Comparison of ENCODE assay signal across 28 mouse cellular contexts in genomic region chr8:103399466-103399865, GRCm38 (mm10).
DNase-seq lines count a peak whose midpoint lies in the region; ATAC-seq and TF ChIP-seq lines count a peak whose summit lies in the region.
"Had no signal": no experiment of that assay in that cellular context is flagged by ENCODE, and none has a peak within 500 bp of the region (broad histone marks: within the 10 kb centered on the region; RNA-seq: fewer than 3 reads in every experiment).

No protein-coding gene starts in this region.

- intact Hi-C loops in heart, adult 2 months (cut with DNase I) = no loop called here

- in situ Hi-C loops in ES-E14 (cut with MboI; ENCODE audit: low sequenced_read_pairs in 2 of 2, unreplicated experiment in 2 of 2) = no loop called here

- no peaks in the 10 kb centered on the region for H3K27me3 ChIP-seq in heart, adult 2 months (ENCODE audit: control insufficient read depth, insufficient read depth, low read length)
- no peaks in the 10 kb centered on the region for H3K27me3 ChIP-seq in lung, postnatal 0 days (replicated peaks; ENCODE audit: insufficient read depth, low read length)
- no peaks in the 10 kb centered on the region for H3K27me3 ChIP-seq in neural tube, embryonic 15.5 days (replicated peaks)
- H3K27me3 ChIP-seq: embryonic facial prominence, embryonic 13.5 days; heart, embryonic 12.5 days; megakaryocyte, embryonic 14.5 days; midbrain, embryonic 15.5 days; Patski; stomach, embryonic 15.5 days had no signal

- H3K4me3 ChIP-seq in heart, adult 2 months = no peak overlapping the region
- no peak overlapping the region for H3K4me3 ChIP-seq in lung, postnatal 0 days (ENCODE audit: low read depth, low read length)
- H3K4me3 ChIP-seq in lung, adult 2 months (replicated peaks; ENCODE audit: extremely low read depth, low read depth, low read length) = no peak overlapping the region
- no peak overlapping the region for H3K4me3 ChIP-seq in ES-E14 (ENCODE audit: insufficient read depth in 1 of 2, low read depth in 1 of 2, low read length in 2 of 2, poor library complexity in 1 of 2, severe bottlenecking in 1 of 2)
- H3K4me3 ChIP-seq in neural tube, embryonic 15.5 days (replicated peaks) = no peak overlapping the region
- H3K4me3 ChIP-seq: embryonic facial prominence, embryonic 13.5 days; erythroblast, embryonic 14.5 days; forebrain, embryonic 12.5 days; heart, embryonic 12.5 days; hindbrain, embryonic 10.5 days; megakaryocyte, embryonic 14.5 days; midbrain, embryonic 15.5 days; stomach, embryonic 15.5 days had no signal

- TF ChIP-seq POLR2A in heart, adult 2 months (IDR thresholded peaks at IDR 0.05; ENCODE audit: insufficient read depth, low read depth, low read length) = no peak
- no peak for TF ChIP-seq POLR2A in lung, adult 2 months (IDR thresholded peaks at IDR 0.05; ENCODE audit: borderline replicate concordance, extremely low read depth, low read depth, low read length)

- no peaks in the 10 kb centered on the region for H3K4me1 ChIP-seq in heart, adult 2 months (ENCODE audit: control insufficient read depth, insufficient read depth, low read length)
- no peaks in the 10 kb centered on the region for H3K4me1 ChIP-seq in lung, postnatal 0 days (ENCODE audit: insufficient read depth, low read depth, low read length)
- H3K4me1 ChIP-seq in lung, adult 2 months (ENCODE audit: control insufficient read depth, insufficient read depth, low read length) = no peaks in the 10 kb centered on the region
- H3K4me1 ChIP-seq in ES-E14 (ENCODE audit: control insufficient read depth in 2 of 2, insufficient read depth in 2 of 2, low read length in 2 of 2, poor library complexity in 1 of 2) = no peaks in the 10 kb centered on the region
- H3K4me1 ChIP-seq in neural tube, embryonic 15.5 days = no peaks in the 10 kb centered on the region
- H3K4me1 ChIP-seq: heart, embryonic 12.5 days; megakaryocyte, embryonic 14.5 days; stomach, embryonic 15.5 days had no signal

- H3K27ac ChIP-seq in heart, adult 2 months = no peak overlapping the region
- H3K27ac ChIP-seq in lung, postnatal 0 days (ENCODE audit: low read length) = no peak overlapping the region
- H3K27ac ChIP-seq in ES-E14 (ENCODE audit: insufficient read depth, low read depth, low read length, poor library complexity, severe bottlenecking) = no peak overlapping the region
- H3K27ac ChIP-seq in neural tube, embryonic 15.5 days (replicated peaks) = no peak overlapping the region
- H3K27ac ChIP-seq: forebrain, embryonic 12.5 days; hindbrain, embryonic 10.5 days; hindbrain, postnatal 0 days; midbrain, embryonic 15.5 days; stomach, embryonic 15.5 days had no signal

- no peak overlapping the region for H3K9ac ChIP-seq in heart, adult 2 months (ENCODE audit: low read depth, low read length)
- no peak overlapping the region for H3K9ac ChIP-seq in lung, postnatal 0 days (replicated peaks; ENCODE audit: low read depth)
- H3K9ac ChIP-seq in ES-E14 (ENCODE audit: insufficient read depth, low read depth, low read length, poor library complexity, severe bottlenecking) = no peak overlapping the region
- no peak overlapping the region for H3K9ac ChIP-seq in neural tube, embryonic 15.5 days (replicated peaks)
- H3K9ac ChIP-seq: embryonic facial prominence, embryonic 13.5 days; forebrain, embryonic 12.5 days; heart, embryonic 12.5 days; midbrain, embryonic 15.5 days; stomach, embryonic 15.5 days had no signal

- H3K79me2 ChIP-seq in heart, adult 2 months (replicated peaks; ENCODE audit: control insufficient read depth, insufficient read depth, low read length) = no peaks in the 10 kb centered on the region

- H3K36me3 ChIP-seq in heart, adult 2 months (ENCODE audit: control insufficient read depth, insufficient read depth, low read length) = no peaks in the 10 kb centered on the region
- H3K36me3 ChIP-seq in lung, postnatal 0 days (ENCODE audit: insufficient read depth, low read length) = no peaks in the 10 kb centered on the region
- H3K36me3 ChIP-seq in ES-E14 (ENCODE audit: control insufficient read depth, insufficient read depth, low read length, poor library complexity, severe bottlenecking) = no peaks in the 10 kb centered on the region
- H3K36me3 ChIP-seq in neural tube, embryonic 15.5 days = no peaks in the 10 kb centered on the region
- H3K36me3 ChIP-seq: embryonic facial prominence, embryonic 13.5 days; forebrain, embryonic 12.5 days; heart, embryonic 12.5 days; hindbrain, embryonic 10.5 days; midbrain, embryonic 15.5 days; stomach, embryonic 15.5 days had no signal

- H3K9me3 ChIP-seq in lung, postnatal 0 days (ENCODE audit: low read length) = no peaks in the 10 kb centered on the region
- H3K9me3 ChIP-seq in ES-E14 (ENCODE audit: control insufficient read depth, insufficient read depth, low read depth, low read length) = no peaks in the 10 kb centered on the region
- no peaks in the 10 kb centered on the region for H3K9me3 ChIP-seq in neural tube, embryonic 15.5 days (replicated peaks)
- H3K9me3 ChIP-seq: embryonic facial prominence, embryonic 13.5 days; forebrain, embryonic 12.5 days; heart, embryonic 12.5 days; hindbrain, embryonic 10.5 days; midbrain, embryonic 15.5 days; stomach, embryonic 15.5 days had no signal

- no peak for TF ChIP-seq EP300 in heart, adult 2 months (IDR thresholded peaks at IDR 0.05; ENCODE audit: insufficient read depth, low read depth, low read length)
- no peak for TF ChIP-seq EP300 in lung, postnatal 0 days (IDR thresholded peaks at IDR 0.05)

- no peak for ATAC-seq in lung, postnatal 0 days
- ATAC-seq in neural tube, embryonic 15.5 days (ENCODE audit: low FRiP score) = no peak
- ATAC-seq: hindbrain, postnatal 0 days; midbrain, embryonic 15.5 days; Patski had no signal

- TF ChIP-seq CTCF in heart, adult 2 months (IDR thresholded peaks at IDR 0.05) = peak; percentile 28
- 0 out of 2 replicates have a peak, but pooled peaks have one; percentile 29 for TF ChIP-seq CTCF in lung, postnatal 0 days (IDR thresholded peaks at IDR 0.05)
- TF ChIP-seq CTCF in lung, adult 2 months (IDR thresholded peaks at IDR 0.05; ENCODE audit: insufficient read depth, low read length) = no peak

- no peak overlapping the region for H3K4me2 ChIP-seq in lung, postnatal 0 days (replicated peaks; ENCODE audit: low read depth, low read length)
- H3K4me2 ChIP-seq in neural tube, embryonic 15.5 days = no peak overlapping the region
- H3K4me2 ChIP-seq: embryonic facial prominence, embryonic 13.5 days; forebrain, embryonic 12.5 days; heart, embryonic 12.5 days; midbrain, embryonic 15.5 days; stomach, embryonic 15.5 days had no signal

- 80% methylated on average over 3 of the region's 3 CpGs for WGBS in heart, adult 2 months
- 78% methylated on average over 3 of the region's 3 CpGs for WGBS in lung, postnatal 0 days
- WGBS in lung, adult 2 months = 80% methylated on average over 3 of the region's 3 CpGs
- WGBS in neural tube, embryonic 15.5 days = 93% methylated on average over 3 of the region's 3 CpGs

- DNase-seq in heart, adult 2 months = no peak
- no peak for DNase-seq in heart, adult 8-10 months (ENCODE audit: low spot score)
- DNase-seq in lung, postnatal 0 days (ENCODE audit: low spot score) = no peak
- DNase-seq in lung, adult 2 months = no peak
- DNase-seq in ES-E14 (ENCODE audit: low read depth, low spot score) = peak; percentile 16
- DNase-seq in induced T-regulatory cell, adult 2 months (ENCODE audit: low read depth) = peak; percentile 2
- no peak for DNase-seq in layer of hippocampus, postnatal 36 days
- DNase-seq: adrenal gland, postnatal 14 days; cerebellum, adult 8-10 months; cerebellum, postnatal 36 days; embryo, embryonic 11 days; heart, postnatal 10 days; kidney, adult 2 months; kidney, postnatal 25 days; lung, postnatal 36 days; thymus, adult 18-20 months; thymus, postnatal 36 days had no signal

TF ChIP-seq in ES-E14, 5 proteins besides CTCF, POLR2A, EP300 and RAD21:
- TF ChIP-seq ZC3H11A (IDR thresholded peaks at IDR 0.05; ENCODE audit: borderline replicate concordance, low read depth, low read length) (no peak), HCFC1 (IDR thresholded peaks at IDR 0.05; ENCODE audit: borderline replicate concordance, insufficient read depth, low read length) (no peak), CHD2 (IDR thresholded peaks at IDR 0.05; ENCODE audit: low read depth, low read length) (no peak), ZNF384 (IDR thresholded peaks at IDR 0.05; ENCODE audit: low read depth, low read length) (no peak), MAFK (IDR thresholded peaks at IDR 0.05; ENCODE audit: insufficient read depth, low read depth, low read length) (no peak)

Comparison
In these comparisons a context has a peak if more than half of its experiments do, and no peak if none do; other contexts are left out.
1. DNase-seq: peak in ES-E14 (single experiment) and induced T-regulatory cell, adult 2 months (single experiment); none in heart, adult 2 months (0 of 2), heart, adult 8-10 months (single experiment), lung, postnatal 0 days (single experiment), lung, adult 2 months (single experiment) and layer of hippocampus, postnatal 36 days (0 of 2).